Mouse (Mus musculus): ENCODE results near the gene Lyz1.
"Not testable (repeated sequence)": the region's sequence is repeated elsewhere in the genome, so short reads cannot be mapped to it uniquely, and the experiment has no call there.

Lyz1 gene

GRCm38 (mm10) chr10:117287226-117287850 lies 5.3 kb downstream of the Lyz1 start:
- no peak for DNase-seq (ENCODE audit: extremely low spot score)

GRCm38 (mm10) chr10:117286366-117286970 lies 6.2 kb downstream of the Lyz1 start:
- no peak for DNase-seq (ENCODE audit: extremely low spot score)

GRCm38 (mm10) chr10:117285584-117285983 lies 7.1 kb downstream of the Lyz1 start:
- DNase-seq (ENCODE audit: extremely low spot score), result not testable (repeated sequence)

GRCm38 (mm10) chr10:117284578-117285520 lies 7.8 kb downstream of the Lyz1 start:
- no peak for DNase-seq (ENCODE audit: extremely low spot score)

GRCm38 (mm10) chr10:117283871-117284577 lies 8.6 kb downstream of the Lyz1 start:
- DNase-seq (ENCODE audit: extremely low spot score), result no peak

- DNase-seq (ENCODE audit: extremely low spot score), result not testable (repeated sequence)
Measured at GRCm38 (mm10) chr10:117283196-117283595, 9.5 kb downstream of the Lyz1 start.

GRCm38 (mm10) chr10:117282551-117282950 lies 10.1 kb downstream of the Lyz1 start:
- no peak for DNase-seq (ENCODE audit: extremely low spot score)

GRCm38 (mm10) chr10:117282049-117282448 lies 10.6 kb downstream of the Lyz1 start, which contains the start of gene Lyz2:
Lyz2 (minus strand) TSS chr10:117282321.
- no peak for DNase-seq (ENCODE audit: extremely low spot score)

- no peak for DNase-seq (ENCODE audit: extremely low spot score)
Measured at GRCm38 (mm10) chr10:117281381-117281920, 11.2 kb downstream of the Lyz1 start.

- DNase-seq (ENCODE audit: extremely low spot score), result no peak
Measured at GRCm38 (mm10) chr10:117280000-117280399, 12.7 kb downstream of the Lyz1 start.

- DNase-seq (ENCODE audit: extremely low spot score), result not testable (repeated sequence)
Measured at GRCm38 (mm10) chr10:117278510-117278909, 14.2 kb downstream of the Lyz1 start.

GRCm38 (mm10) chr10:117277779-117278178 lies 14.9 kb downstream of the Lyz1 start:
- DNase-seq (ENCODE audit: extremely low spot score), result not testable (repeated sequence)

- no peak for DNase-seq (ENCODE audit: extremely low spot score)
Measured at GRCm38 (mm10) chr10:117275681-117276369, 16.8 kb downstream of the Lyz1 start.

GRCm38 (mm10) chr10:117274645-117275044 lies 18.0 kb downstream of the Lyz1 start:
- DNase-seq (ENCODE audit: extremely low spot score), result not testable (repeated sequence)

- no peak for DNase-seq (ENCODE audit: extremely low spot score)
Measured at GRCm38 (mm10) chr10:117272023-117272422, 20.6 kb downstream of the Lyz1 start.

GRCm38 (mm10) chr10:117259870-117260269 lies 32.8 kb downstream of the Lyz1 start:
- DNase-seq (ENCODE audit: extremely low spot score), result no peak

- no peak for DNase-seq (ENCODE audit: extremely low spot score)
Measured at GRCm38 (mm10) chr10:117238603-117239002, 54.1 kb downstream of the Lyz1 start, which contains the start of gene 9530003J23Rik. 9530003J23Rik (minus strand) TSS chr10:117238703.
